Mouse (Mus musculus) ES-E14 (cell line): ENCODE results near the gene Psma1. TPM values are rescaled to one million over a fixed set of nuclear protein-coding genes. Genes with fewer than 3 reads are reported as not detected.

Experiments used
- DNase-seq: peaks from one replicate; pipeline ENCODE4 v3.0.0-alpha.2; 2013; ENCODE audit warnings: low read depth, low spot score
- H3K27ac ChIP-seq: 2 replicates; pipeline ENCODE4 v1.5.1; 2012; ENCODE audit warnings: low read depth, mild to moderate bottlenecking, low read length, moderate library complexity, mixed read lengths; ENCODE audit not compliant: poor library complexity, insufficient read depth, severe bottlenecking
- H3K36me3 ChIP-seq: 2 replicates; pipeline ENCODE4 v1.6.1; 2012; ENCODE audit warnings: mild to moderate bottlenecking, low read length, moderate library complexity, mixed read lengths; ENCODE audit not compliant: control insufficient read depth, poor library complexity, insufficient read depth, severe bottlenecking
- H3K4me1 ChIP-seq, 2 experiments: fragments of 150-350 bp in 1 of 2; sonication (generic) in 1 of 2; 2 replicates each; pipeline ENCODE4 v1.6.1; 2012; ENCODE audit warnings: low read length in 2 of 2, mild to moderate bottlenecking in 1 of 2, mixed read lengths in 1 of 2; ENCODE audit not compliant: control insufficient read depth in 2 of 2, insufficient read depth in 2 of 2, poor library complexity in 1 of 2
- H3K4me3 ChIP-seq, 2 experiments: fragments of 150-350 bp in 1 of 2; sonication (generic) in 1 of 2; 2 replicates each; pipeline ENCODE4 v1.5.1; 2012; ENCODE audit warnings: low read length in 2 of 2, low read depth in 1 of 2, mild to moderate bottlenecking in 1 of 2, mixed read lengths in 1 of 2; ENCODE audit not compliant: insufficient read depth in 1 of 2, poor library complexity in 1 of 2, severe bottlenecking in 1 of 2
- H3K9ac ChIP-seq: 2 replicates; pipeline ENCODE4 v1.6.1; 2012; ENCODE audit warnings: low read depth, mild to moderate bottlenecking, low read length, mixed read lengths; ENCODE audit not compliant: poor library complexity, insufficient read depth, severe bottlenecking
- H3K9me3 ChIP-seq: fragments of 150-350 bp; sonication (generic); 2 replicates; pipeline ENCODE4 v1.6.1; 2012; ENCODE audit warnings: low read depth, mild to moderate bottlenecking, low read length; ENCODE audit not compliant: control insufficient read depth, insufficient read depth
- CHD2 ChIP-seq: IDR thresholded peaks from 2 replicates; pipeline ENCODE4 v1.6.1; 2014; ENCODE audit warnings: mild to moderate bottlenecking, low read depth, low read length, inconsistent platforms
- HCFC1 ChIP-seq: IDR thresholded peaks from 2 replicates; pipeline ENCODE4 v1.6.1; 2012; ENCODE audit warnings: low read length, inconsistent platforms, borderline replicate concordance; ENCODE audit not compliant: insufficient read depth
- MAFK ChIP-seq: IDR thresholded peaks from 2 replicates; pipeline ENCODE4 v1.6.1; 2014; ENCODE audit warnings: mild to moderate bottlenecking, low read depth, low read length, inconsistent platforms; ENCODE audit not compliant: insufficient read depth
- ZC3H11A ChIP-seq: IDR thresholded peaks from 2 replicates; pipeline ENCODE4 v1.6.1; 2012; ENCODE audit warnings: low read depth, mild to moderate bottlenecking, inconsistent platforms, low read length, borderline replicate concordance
- ZNF384 ChIP-seq: IDR thresholded peaks from 2 replicates; pipeline ENCODE4 v1.6.1; 2012; ENCODE audit warnings: low read depth, low read length, inconsistent platforms
- in situ Hi-C, 2 experiments: fragments of 600-800 bp; cut with MboI; formaldehyde crosslinking; loops; one replicate each; pipeline ENCODE4 v1.15.1; 2025; ENCODE audit warnings: low sequenced_read_pairs in 2 of 2, inconsistent platforms in 1 of 2; ENCODE audit not compliant: unreplicated experiment in 2 of 2
- total RNA-seq: library from RNA; depleted of rRNA; stranded (reverse); fragments of 300-350 nt; gene quantifications from 2 replicates; pipeline ENCODE4 v1.2.3, GENCODE M21; 2012

Gene Psma1
- total RNA-seq, 1 experiment, result 213 TPM

DNA sequence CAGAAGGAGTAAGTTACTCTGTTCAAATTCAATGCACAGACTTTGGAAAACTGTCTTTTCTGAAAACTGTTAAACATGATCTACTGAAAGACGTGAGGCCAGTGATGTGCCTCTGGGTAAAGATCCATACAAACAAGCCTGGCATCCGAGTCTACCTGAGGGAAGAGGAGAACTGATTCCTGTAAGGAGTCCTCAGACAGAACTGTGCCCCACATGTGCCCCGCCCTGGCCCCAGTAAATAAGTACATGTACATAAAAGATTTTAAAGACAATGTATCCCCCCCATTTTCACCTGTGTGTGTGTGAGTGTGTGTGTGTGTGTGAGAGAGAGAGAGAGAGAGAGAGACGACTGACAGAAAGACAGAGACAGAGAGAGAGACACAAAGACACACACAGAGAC is 42.0 kb upstream of the Psma1 start:
- TF ChIP-seq MAFK (no peak), ZNF384 (no peak), ZC3H11A (no peak), CHD2 (no peak), HCFC1 (no peak)
- no peaks in the 10 kb centered on the region for H3K36me3 ChIP-seq
- 0 out of 4 replicates have a peak, but pooled peaks cover 0 to 3% of the 10 kb centered on the region in 2 experiments for H3K4me1 ChIP-seq
- in situ Hi-C loops, result no loop called here
- H3K9ac ChIP-seq, result no peak overlapping the region
- DNase-seq, result no peak
- no peaks in the 10 kb centered on the region for H3K9me3 ChIP-seq
- no peak overlapping the region for H3K27ac ChIP-seq
- H3K4me3 ChIP-seq, result no peak overlapping the region; a peak in 1 of 4 replicates

- in situ Hi-C loops, result no loop called here
- no peak overlapping the region for H3K27ac ChIP-seq
- H3K36me3 ChIP-seq, result no peaks in the 10 kb centered on the region
- no peak overlapping the region; a peak in 1 of 4 replicates for H3K4me3 ChIP-seq
- no peak overlapping the region for H3K9ac ChIP-seq
- no peaks in the 10 kb centered on the region for H3K9me3 ChIP-seq
- 0 out of 4 replicates have a peak, but pooled peaks cover 0 to 3% of the 10 kb centered on the region in 2 experiments for H3K4me1 ChIP-seq
- TF ChIP-seq ZNF384, result no peak
- no peak for TF ChIP-seq HCFC1
- no peak for TF ChIP-seq ZC3H11A
- no peak for TF ChIP-seq CHD2
- TF ChIP-seq MAFK, result no peak
- DNase-seq, result no peak
Observed at GRCm38 (mm10) chr7:114317389-114317792, 41.5 kb upstream of the Psma1 start.

DNA sequence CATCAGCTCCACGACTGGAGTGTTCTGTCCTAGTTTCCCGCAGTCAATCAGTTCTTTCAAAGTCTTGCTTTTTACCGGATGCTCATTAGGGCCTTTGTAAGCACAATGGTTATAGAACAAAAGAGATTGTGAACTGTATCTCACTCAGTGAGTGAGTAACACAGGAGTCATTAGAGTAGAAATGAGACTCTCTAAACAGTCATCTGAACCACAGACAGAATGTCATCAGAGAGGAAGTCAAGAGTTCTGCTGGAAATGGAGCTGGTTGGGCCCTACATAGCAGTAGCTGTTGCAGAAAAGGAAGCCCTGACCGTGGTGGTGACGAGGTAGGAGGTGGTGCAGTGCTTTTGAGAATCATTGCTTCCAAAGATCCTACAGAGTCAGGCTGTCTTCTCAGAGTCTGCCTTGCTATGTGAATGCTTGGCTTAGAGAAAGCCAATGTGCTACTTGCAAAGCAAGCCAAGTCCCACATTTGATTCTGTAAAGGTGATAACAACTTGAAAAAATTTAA is 40.5 kb upstream of the Psma1 start:
- DNase-seq, result no peak
- Histone ChIP-seq H3K4me3 (no peak overlapping the region), H3K9ac (no peak overlapping the region), H3K4me1 (0 out of 4 replicates have a peak, but pooled peaks cover 0 to 3% of the 10 kb centered on the region in 2 experiments), H3K27ac (no peak overlapping the region), H3K36me3 (no peaks in the 10 kb centered on the region), H3K9me3 (no peaks in the 10 kb centered on the region)
- TF ChIP-seq HCFC1, result no peak
- TF ChIP-seq ZNF384, result no peak
- no peak for TF ChIP-seq ZC3H11A
- no peak for TF ChIP-seq MAFK
- TF ChIP-seq CHD2, result no peak
- in situ Hi-C loops, result no loop called here

- Histone ChIP-seq H3K36me3 (no peaks in the 10 kb centered on the region), H3K9me3 (no peaks in the 10 kb centered on the region), H3K9ac (no peak overlapping the region), H3K27ac (no peak overlapping the region), H3K4me3 (no peak overlapping the region), H3K4me1 (no peaks in the 10 kb centered on the region)
- TF ChIP-seq ZNF384, result no peak
- TF ChIP-seq MAFK, result no peak
- no peak for TF ChIP-seq ZC3H11A
- no peak for TF ChIP-seq CHD2
- TF ChIP-seq HCFC1, result no peak
- in situ Hi-C loops, result no loop called here
- DNase-seq, result no peak
Observed at GRCm38 (mm10) chr7:114311209-114311608, 35.3 kb upstream of the Psma1 start.

DNA sequence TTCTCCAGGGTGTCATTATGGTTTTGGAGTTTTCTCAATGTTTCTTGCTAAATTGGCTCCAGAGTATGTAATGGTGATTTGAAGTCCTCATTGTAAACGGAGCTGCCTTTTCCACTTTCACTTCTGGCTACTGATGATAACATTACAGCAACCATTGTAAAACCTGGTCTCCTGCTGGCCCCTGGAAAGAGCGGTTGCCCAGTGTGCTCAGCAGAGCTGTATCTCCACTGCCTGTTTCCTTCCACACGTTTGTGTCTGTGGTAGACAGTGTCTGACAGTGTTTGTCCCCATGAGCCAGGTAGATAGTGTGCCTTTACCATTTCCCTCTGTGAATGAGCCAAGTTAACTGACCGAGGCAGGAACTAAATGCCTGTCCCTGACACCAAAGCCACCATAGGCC is 33.1 kb upstream of the Psma1 start:
- DNase-seq, result no peak
- TF ChIP-seq ZNF384, result no peak
- Histone ChIP-seq H3K4me1 (no peaks in the 10 kb centered on the region), H3K27ac (no peak overlapping the region), H3K4me3 (no peak overlapping the region), H3K9ac (no peak overlapping the region), H3K36me3 (no peaks in the 10 kb centered on the region), H3K9me3 (no peaks in the 10 kb centered on the region)
- in situ Hi-C loops, result no loop called here
